Mouse (Mus musculus) liver, postnatal 0 days (tissue): ENCODE measurements at regions not wholly inside any gene's neighbourhood (a gene's known extent, or its start where the extent isn't known, plus 50 kb on each side); places are given as distances from the start of the nearest gene placed in this dataset.

ENCODE experiments used
- ATAC-seq: fragments of 200-750 bp; cut with Nextera tagmentation; 2 replicates; pipeline ENCODE4 v1.8.0; 2017; ENCODE audit warnings: mild to moderate bottlenecking, moderate library complexity
- DNase-seq: peaks from one replicate; pipeline ENCODE4 v3.0.0-alpha.2; 2016
- H3K27ac ChIP-seq: fragments of 300-500 bp; sonication (generic); 2 replicates; pipeline ENCODE4 v1.5.1; 2014; ENCODE audit warnings: antibody characterized with exemption, moderate library complexity, mild to moderate bottlenecking, low read depth
- H3K27me3 ChIP-seq: fragments of 300-500 bp; sonication (generic); 2 replicates; pipeline ENCODE4 v1.6.1; 2014; ENCODE audit warnings: low read length, control low read depth, mixed read lengths; ENCODE audit not compliant: insufficient read depth
- H3K36me3 ChIP-seq: fragments of 300-500 bp; sonication (generic); replicated peaks from 2 replicates; pipeline ENCODE4 v1.6.1; 2014; ENCODE audit warnings: mild to moderate bottlenecking, control low read depth, low read length, moderate library complexity, mixed read lengths; ENCODE audit not compliant: insufficient read depth
- H3K4me1 ChIP-seq: fragments of 300-500 bp; sonication (generic); 2 replicates; pipeline ENCODE4 v1.6.1; 2014; ENCODE audit warnings: antibody characterized with exemption, mild to moderate bottlenecking, control low read depth; ENCODE audit not compliant: insufficient read depth
- H3K4me2 ChIP-seq: fragments of 300-500 bp; sonication (generic); 2 replicates; pipeline ENCODE4 v1.6.1; 2014; ENCODE audit warnings: low read depth, mild to moderate bottlenecking, low read length, moderate library complexity, mixed read lengths
- H3K4me3 ChIP-seq: fragments of 300-500 bp; sonication (generic); 2 replicates; pipeline ENCODE4 v1.5.1; 2014; ENCODE audit warnings: low read depth, low read length
- H3K9ac ChIP-seq: fragments of 300-500 bp; sonication (generic); replicated peaks from 2 replicates; pipeline ENCODE4 v1.6.1; 2014; ENCODE audit warnings: mild to moderate bottlenecking, moderate library complexity
- H3K9me3 ChIP-seq: fragments of 300-500 bp; sonication (generic); 2 replicates; pipeline ENCODE4 v1.6.1; 2016; ENCODE audit warnings: mild to moderate bottlenecking, control low read depth, low read length, mixed read lengths
- CTCF ChIP-seq: sonication (generic); IDR thresholded peaks from 2 replicates; pipeline ENCODE4 v1.5.1; 2016; ENCODE audit warnings: antibody characterized with exemption, low read depth
- EP300 ChIP-seq: IDR thresholded peaks from 2 replicates; pipeline ENCODE4 v1.6.1; 2016; ENCODE audit warnings: antibody characterized with exemption, low read depth, mild to moderate bottlenecking
- WGBS: fragments of 180-500 bp; shearing (Covaris S2); extraction: QIAGEN DNeasy Blood & Tissue Kit; methylation state at CpG from one replicate; pipeline ENCODE4 v1.1.7; 2014; ENCODE audit not compliant: insufficient replicate concordance; 5-methylcytosine and 5-hydroxymethylcytosine counted together

GRCm38 (mm10) chr7:111395111-111395510 lies 312.3 kb upstream of the Eif4g2 start:
- no peak for TF ChIP-seq CTCF
- TF ChIP-seq EP300: no peak
- H3K36me3 ChIP-seq: no peaks in the 10 kb centered on the region
- no peaks in the 10 kb centered on the region for H3K9me3 ChIP-seq
- WGBS: 82% methylated on average over 6 of the region's 6 CpGs
- H3K4me3 ChIP-seq: no peak overlapping the region
- no peaks in the 10 kb centered on the region for H3K4me1 ChIP-seq
- no peaks in the 10 kb centered on the region for H3K27me3 ChIP-seq
- no peak overlapping the region for H3K27ac ChIP-seq
- no peak for DNase-seq
- ATAC-seq: no peak
- H3K9ac ChIP-seq: no peak overlapping the region
- no peak overlapping the region for H3K4me2 ChIP-seq

GRCm38 (mm10) chr7:111393846-111394245 lies 311.0 kb upstream of the Eif4g2 start:
- ATAC-seq (no peak), DNase-seq (no peak)
- TF ChIP-seq CTCF (no peak), EP300 (no peak)
- Histone ChIP-seq H3K27ac (no peak overlapping the region), H3K4me3 (no peak overlapping the region), H3K9ac (no peak overlapping the region), H3K4me2 (no peak overlapping the region), H3K27me3 (no peaks in the 10 kb centered on the region), H3K4me1 (no peaks in the 10 kb centered on the region), H3K9me3 (no peaks in the 10 kb centered on the region), H3K36me3 (no peaks in the 10 kb centered on the region)

GRCm38 (mm10) chr7:111389690-111390089 lies 306.9 kb upstream of the Eif4g2 start:
- TF ChIP-seq EP300 (no peak), CTCF (no peak)
- ATAC-seq (no peak), DNase-seq (no peak)
- Histone ChIP-seq H3K27me3 (no peaks in the 10 kb centered on the region), H3K4me1 (no peaks in the 10 kb centered on the region), H3K4me2 (no peak overlapping the region), H3K27ac (no peak overlapping the region), H3K36me3 (no peaks in the 10 kb centered on the region), H3K9me3 (no peaks in the 10 kb centered on the region), H3K4me3 (no peak overlapping the region), H3K9ac (no peak overlapping the region)

GRCm38 (mm10) chr7:111374534-111374933 lies 291.7 kb upstream of the Eif4g2 start:
- TF ChIP-seq EP300 (no peak), CTCF (no peak)
- no peak overlapping the region for H3K4me3 ChIP-seq
- no peak for ATAC-seq
- no peaks in the 10 kb centered on the region for H3K4me1 ChIP-seq
- no peak overlapping the region for H3K4me2 ChIP-seq
- H3K27ac ChIP-seq: no peak overlapping the region
- no peak for DNase-seq
- no peaks in the 10 kb centered on the region for H3K9me3 ChIP-seq
- no peak overlapping the region for H3K9ac ChIP-seq
- H3K36me3 ChIP-seq: no peaks in the 10 kb centered on the region
- 83% methylated on average over 7 of the region's 7 CpGs for WGBS
- no peaks in the 10 kb centered on the region for H3K27me3 ChIP-seq

- DNase-seq (no peak), ATAC-seq (no peak)
- Histone ChIP-seq H3K9ac (no peak overlapping the region), H3K4me1 (no peaks in the 10 kb centered on the region), H3K36me3 (no peaks in the 10 kb centered on the region), H3K27me3 (no peaks in the 10 kb centered on the region), H3K4me3 (no peak overlapping the region), H3K4me2 (no peak overlapping the region), H3K9me3 (no peaks in the 10 kb centered on the region), H3K27ac (no peak overlapping the region)
- 83% methylated on average over 10 of the region's 10 CpGs for WGBS
- no peak for TF ChIP-seq CTCF
- TF ChIP-seq EP300: no peak
These were observed 290.7 kb upstream of the Eif4g2 start for GRCm38 (mm10) chr7:111373380-111374173.

- TF ChIP-seq EP300 (no peak), CTCF (no peak)
- 25% methylated on average over 2 of the region's 2 CpGs for WGBS
- H3K9me3 ChIP-seq: no peaks in the 10 kb centered on the region
- H3K4me2 ChIP-seq: no peak overlapping the region
- H3K27me3 ChIP-seq: no peaks in the 10 kb centered on the region
- no peak overlapping the region for H3K9ac ChIP-seq
- no peak for ATAC-seq
- DNase-seq: no peak
- H3K4me3 ChIP-seq: no peak overlapping the region
- H3K27ac ChIP-seq: no peak overlapping the region
- H3K4me1 ChIP-seq: no peaks in the 10 kb centered on the region
- no peaks in the 10 kb centered on the region for H3K36me3 ChIP-seq
These were observed 287.6 kb upstream of the Eif4g2 start for GRCm38 (mm10) chr7:111370421-111370887.
